Mouse (Mus musculus) central nervous system, embryonic 11.5 days (tissue): Measurements from ENCODE around the gene Synpo2l. TPM values are rescaled to one million over a fixed set of nuclear protein-coding genes. Genes with fewer than 3 reads are reported as not detected.

Source experiments
- polyA plus RNA-seq: library from polyadenylated mRNA; depleted of rRNA; stranded (reverse); fragments of >200 nt; gene quantifications from 2 replicates; pipeline ENCODE4 v1.2.3, GENCODE M21; 2012; rRNA removed

The Synpo2l gene
- 1.2 and 6.3 TPM in 2 replicates for polyA plus RNA-seq

DNA sequence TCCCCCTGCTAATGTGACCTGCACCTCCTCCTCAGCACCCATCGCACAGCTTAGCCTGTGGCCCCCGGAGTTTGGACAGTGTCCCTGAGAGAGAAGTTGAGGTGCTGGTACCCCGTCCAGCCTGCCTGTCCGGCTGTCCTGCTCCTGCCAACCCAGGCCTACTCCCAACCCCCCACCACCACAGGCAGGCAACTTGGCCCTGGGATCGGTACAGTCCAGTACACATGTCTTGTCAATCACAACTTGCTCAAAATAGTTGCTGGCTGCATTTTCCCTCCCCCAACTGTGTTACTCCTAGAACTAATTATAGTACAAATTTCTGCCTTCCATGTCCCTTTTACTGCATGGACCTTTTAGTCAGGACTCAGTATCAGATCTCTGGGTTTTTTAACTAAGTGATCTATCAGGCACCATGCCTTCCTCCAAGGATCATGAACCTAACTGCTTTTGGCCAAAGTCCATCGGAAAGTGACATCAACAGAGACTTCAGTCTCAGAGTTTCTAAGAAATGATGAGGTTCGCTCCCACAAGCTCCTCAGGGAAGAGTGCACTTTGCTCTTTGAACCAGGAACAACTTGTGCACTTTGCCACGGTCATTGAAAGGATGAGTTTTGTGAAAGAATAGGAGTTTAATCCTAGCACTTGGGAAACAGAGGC lies at the start of gene Synpo2l:
TSS of gene Synpo2l (minus strand) at position 201 of the 657 bp plus-strand sequence.

DNA sequence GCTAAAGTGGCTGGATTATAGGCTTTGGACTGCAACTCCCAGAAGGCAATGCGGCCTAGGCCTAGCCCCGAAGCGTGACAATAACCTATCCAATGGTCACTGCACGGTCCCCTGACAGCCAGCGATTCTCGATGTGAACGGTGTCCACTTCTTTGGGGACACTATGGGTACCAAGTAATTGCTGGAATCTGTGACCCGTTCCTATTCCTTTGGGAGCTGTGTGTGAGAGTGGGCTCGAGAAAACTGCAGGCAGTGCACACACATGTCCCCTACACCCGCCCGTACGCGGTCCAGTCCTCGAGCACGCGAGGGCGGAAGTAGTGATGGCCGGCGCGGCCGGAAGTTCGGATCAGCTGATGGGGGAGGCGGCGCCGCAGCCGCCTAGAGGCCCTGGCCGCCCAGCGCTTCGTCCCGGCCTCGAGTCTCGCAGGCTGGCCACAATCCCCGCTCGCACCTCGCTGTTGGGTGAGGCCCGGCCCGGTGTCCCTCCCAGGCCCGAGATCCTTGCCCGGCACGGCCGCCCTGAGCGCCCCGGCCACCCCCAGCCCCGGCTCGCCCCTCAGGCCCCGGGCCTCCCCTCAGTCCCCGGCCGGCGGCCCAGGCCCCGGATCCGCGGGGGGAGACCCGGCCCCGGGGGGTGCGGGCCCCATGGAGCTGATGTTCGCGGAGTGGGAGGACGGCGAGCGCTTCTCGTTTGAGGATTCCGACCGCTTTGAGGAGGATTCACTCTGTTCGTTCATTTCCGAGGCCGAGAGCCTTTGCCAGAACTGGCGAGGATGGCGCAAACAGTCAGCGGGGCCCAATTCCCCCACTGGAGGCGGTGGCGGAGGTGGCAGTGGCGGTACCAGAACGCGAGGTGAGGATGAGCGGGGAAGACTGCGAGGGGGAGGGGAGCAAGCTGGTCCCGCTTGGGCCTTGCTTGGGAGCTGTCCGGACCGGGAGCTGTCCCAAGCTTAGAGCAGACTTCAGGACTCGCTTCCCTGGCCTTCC lies 39.3 kb upstream of the Synpo2l start, which contains the start of gene Zswim8:
TSS of gene Zswim8 (plus strand) at position 352 of the 990 bp plus-strand sequence.

DNA sequence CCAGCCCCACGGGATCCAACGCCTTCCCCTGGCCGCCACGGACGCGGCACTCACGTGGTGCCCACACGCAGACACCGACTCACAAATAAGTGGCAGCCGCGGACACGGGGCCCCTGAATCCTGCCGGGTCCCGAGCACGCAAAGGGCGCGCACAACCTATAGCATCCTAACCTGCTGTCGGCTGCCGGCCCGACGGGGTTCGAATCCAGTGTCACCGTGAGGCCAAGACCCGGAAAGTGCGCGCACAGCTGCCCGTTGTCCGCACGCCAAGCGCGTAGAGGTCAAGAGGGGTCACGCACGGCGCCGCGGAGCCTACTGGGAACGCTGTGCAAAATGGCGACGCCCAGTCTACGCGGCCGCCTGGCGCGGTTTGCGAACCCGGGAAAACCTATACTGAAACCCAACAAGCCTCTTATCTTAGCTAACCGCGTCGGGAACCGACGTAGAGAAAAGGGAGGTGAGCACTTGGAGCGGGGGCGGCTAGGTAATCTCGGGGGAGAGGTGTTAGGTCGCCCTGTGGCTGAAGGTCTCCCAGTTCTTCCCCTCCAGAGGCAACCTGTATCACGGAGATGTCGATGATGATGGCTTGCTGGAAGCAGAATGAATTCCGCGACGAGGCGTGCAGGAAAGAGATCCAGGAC lies 34.7 kb upstream of the Synpo2l start, which contains the start of gene Chchd1:
TSS of gene Chchd1 (plus strand) at position 266 of the 641 bp plus-strand sequence.

DNA sequence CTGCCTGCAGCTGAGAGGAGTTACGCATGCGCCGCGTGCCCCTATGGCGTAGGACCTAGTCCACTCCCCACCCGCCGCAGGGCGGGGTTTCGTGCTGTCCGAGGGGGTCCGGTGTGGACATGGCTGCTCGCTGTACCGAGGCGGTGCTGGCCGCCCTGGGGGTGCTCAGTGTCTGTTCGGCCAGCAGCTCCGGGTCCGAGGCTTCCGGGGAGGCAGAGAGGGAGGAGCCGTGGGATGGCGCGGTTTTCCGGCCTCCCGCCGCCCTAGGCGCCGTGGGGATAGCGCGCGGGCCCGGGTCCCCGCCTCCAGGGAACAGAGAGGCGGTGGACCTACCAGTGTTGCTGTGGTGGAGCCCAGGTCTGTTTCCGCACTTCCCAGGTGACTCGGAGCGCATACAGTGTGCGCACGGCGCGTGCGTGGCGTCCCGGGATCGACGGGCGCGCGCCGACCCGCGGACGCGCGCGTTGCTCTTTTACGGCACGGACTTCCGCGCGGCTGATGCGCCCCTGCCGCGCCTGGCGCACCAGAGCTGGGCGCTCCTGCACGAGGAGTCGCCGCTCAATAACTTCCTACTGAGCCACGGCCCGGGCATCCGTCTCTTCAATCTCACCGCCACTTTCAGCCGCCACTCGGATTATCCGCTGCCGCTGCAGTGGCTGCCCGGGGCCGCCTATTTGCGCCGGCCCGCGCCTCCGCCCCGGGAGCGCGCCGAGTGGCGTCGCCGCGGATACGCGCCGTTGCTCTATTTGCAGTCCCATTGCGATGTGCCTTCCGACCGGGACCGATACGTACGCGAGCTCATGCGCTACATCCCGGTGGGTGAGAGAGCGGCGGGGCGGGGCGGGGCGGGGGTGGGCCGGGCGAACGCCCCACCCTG lies 27.0 kb upstream of the Synpo2l start, which contains the start of gene Fut11:
TSS of gene Fut11 (plus strand) at position 85 of the 877 bp plus-strand sequence.

DNA sequence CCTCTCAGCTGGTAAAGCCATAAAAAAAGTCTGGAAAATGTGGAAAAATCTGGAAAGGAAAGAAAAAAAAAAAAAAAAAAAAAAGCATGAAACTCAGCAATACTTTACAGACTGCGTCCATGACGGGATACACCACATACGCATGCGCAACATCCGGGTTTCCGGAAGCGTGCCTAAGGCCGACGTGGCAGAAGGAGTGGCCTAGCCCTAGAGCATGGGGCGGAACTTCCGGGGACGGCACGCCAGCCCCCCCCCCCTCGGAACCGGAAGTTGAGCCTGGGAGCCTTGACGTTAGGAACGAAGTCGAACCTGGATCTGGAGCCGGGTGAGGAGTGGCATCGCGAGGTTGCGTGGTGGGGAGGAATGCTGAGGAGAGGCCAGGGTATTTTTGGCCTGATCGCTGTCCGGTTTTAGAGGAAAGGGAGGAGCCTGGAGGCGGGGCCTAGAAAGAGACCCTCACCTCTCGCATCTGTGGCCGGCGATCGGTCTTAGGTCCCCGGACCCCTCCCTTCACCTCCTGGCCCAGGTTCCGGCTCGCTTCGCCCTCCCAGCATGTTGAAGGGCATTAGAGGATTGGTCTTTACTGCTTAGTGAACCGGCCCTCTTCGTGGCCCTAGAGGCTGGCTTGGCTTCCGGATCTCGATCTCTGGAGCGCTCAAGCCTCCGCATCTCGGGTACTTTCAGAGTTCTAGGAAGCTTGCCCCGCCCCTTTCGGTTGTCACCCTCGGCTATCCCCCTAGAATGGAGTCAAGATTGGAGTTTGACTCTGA lies 6.1 kb upstream of the Synpo2l start, which contains the start of gene Sec24c:
TSS of gene Sec24c (plus strand) at position 245 of the 770 bp plus-strand sequence.

DNA sequence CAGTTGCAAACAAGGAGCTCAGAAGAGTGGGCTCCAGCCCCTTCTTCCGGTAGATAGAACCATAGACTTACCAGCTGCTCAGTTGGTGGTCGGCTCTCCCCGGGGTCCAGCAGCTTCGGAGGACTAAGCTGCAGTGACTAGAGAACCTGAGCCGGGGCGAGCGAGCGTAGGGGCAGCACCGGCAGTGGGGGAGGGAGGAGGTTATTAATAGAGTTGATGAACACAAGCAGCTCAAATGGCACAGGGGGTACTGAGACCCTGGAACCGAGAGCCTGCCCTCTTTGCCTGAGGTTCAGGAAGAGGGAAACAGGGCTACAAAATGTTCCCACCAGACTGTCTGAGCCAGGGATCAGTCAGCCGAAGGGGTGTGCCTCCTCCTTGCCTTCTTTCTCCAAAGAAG lies 11.8 kb downstream of the Synpo2l start, which contains the start of gene Myoz1:
TSS of gene Myoz1 (minus strand) at position 180 of the 400 bp plus-strand sequence.

DNA sequence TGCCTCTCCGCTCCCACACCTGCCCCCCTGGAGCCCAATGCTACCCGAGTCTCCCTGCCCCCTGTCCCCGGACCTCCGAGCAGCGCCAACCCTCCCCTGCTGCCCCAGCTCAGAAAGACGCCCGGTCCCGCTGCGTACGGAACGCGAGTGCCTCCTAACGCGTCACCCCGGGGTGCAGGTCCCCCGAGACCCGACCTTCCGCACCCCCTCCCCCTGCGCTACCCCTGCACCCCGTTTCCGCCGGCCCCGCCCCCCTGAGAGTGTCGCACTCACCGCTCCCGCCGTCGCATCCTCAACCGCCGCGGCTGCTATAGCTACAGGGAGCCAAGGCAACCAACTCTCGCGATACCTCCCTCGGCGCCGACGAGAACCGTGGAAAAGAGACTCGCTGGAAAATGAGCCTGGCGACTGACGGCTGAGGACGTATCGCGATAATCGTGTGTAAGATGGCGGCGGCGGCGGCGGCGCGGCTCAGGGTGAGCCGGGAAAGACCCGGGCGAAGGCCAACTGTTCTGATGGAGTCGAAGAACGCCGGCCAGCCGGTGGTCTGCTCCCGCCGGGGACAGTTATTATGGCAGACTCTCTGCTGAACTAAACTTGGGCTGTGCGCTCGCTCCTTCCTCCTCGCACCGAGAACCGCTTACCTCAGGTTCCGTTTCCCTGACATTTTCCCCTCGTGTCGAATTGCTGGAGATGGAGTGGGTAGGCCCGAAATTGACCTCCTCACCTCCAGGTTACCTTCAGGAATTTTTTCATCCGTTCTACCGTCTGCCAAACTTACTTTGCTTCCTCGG lies 27.3 kb downstream of the Synpo2l start, which contains the start of gene Usp54:
TSS of gene Usp54 (minus strand) at position 420 of the 794 bp plus-strand sequence.

Other genes starting within 250 kb of the Synpo2l start
- gene Cfap70, start 216.1 kb downstream of the Synpo2l start, polyA plus RNA-seq, result 0.31 and 0.43 TPM in 2 replicates
- gene Anxa7, start 188.2 kb downstream of the Synpo2l start, polyA plus RNA-seq, result 14.3 and 27.8 TPM in 2 replicates
- 4.0 and 4.6 TPM in 2 replicates for gene Mss51, start 171.5 kb downstream of the Synpo2l start, polyA plus RNA-seq
- 66.8 and 96.5 TPM in 2 replicates for gene Ppp3cb, start 121.8 kb downstream of the Synpo2l start, polyA plus RNA-seq
- gene Usp54, start 27.3 kb downstream of the Synpo2l start, polyA plus RNA-seq, result 15.9 and 20.4 TPM in 2 replicates
- gene Myoz1, start 11.8 kb downstream of the Synpo2l start, polyA plus RNA-seq, result 0.24 and 1.3 TPM in 2 replicates
- gene Sec24c, start 6.0 kb upstream of the Synpo2l start, polyA plus RNA-seq, result 89.9 and 120 TPM in 2 replicates
- gene Fut11, start 26.6 kb upstream of the Synpo2l start, polyA plus RNA-seq, result 10.3 and 16.4 TPM in 2 replicates
- 167 and 168 TPM in 2 replicates for gene Chchd1, start 34.7 kb upstream of the Synpo2l start, polyA plus RNA-seq
- gene Zswim8, start 39.2 kb upstream of the Synpo2l start, polyA plus RNA-seq, result 90.5 and 156 TPM in 2 replicates
- 24.6 and 40.4 TPM in 2 replicates for gene Ndst2, start 66.2 kb upstream of the Synpo2l start, polyA plus RNA-seq
- gene Camk2g, start 125.7 kb upstream of the Synpo2l start, polyA plus RNA-seq, result 33.2 and 54.0 TPM in 2 replicates
- gene Plau, start 168.3 kb upstream of the Synpo2l start, polyA plus RNA-seq, result 2.4 and 4.7 TPM in 2 replicates